Mouse (Mus musculus): ENCODE data around the gene Klf15.

DNA sequence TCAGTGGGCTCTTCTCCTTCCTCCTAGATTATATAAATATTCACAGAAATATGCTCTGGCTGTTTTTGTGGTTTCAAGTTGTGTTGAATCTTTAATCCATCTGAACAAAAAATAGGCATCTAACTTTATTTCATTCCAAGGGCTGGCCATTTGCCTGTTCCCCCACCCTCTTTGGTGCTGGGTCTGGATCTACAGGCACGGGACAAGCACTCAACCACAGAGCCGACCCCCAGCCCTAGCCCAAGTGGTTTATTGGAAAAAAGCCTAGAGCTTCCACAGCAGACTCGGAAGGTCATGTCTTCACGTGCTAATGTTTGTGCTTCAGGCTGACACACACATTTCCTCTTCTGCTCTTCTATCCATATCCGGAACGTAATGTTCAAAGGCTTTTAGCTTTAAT, 43.5 kb downstream of the Klf15 start:
- TF ChIP-seq CTCF (IDR thresholded peaks at IDR 0.05; ENCODE audit: low read depth) (no peak), EP300 (IDR thresholded peaks at IDR 0.05; ENCODE audit: low read depth) (no peak)

Data from liver, postnatal 0 days (tissue).